Mouse (Mus musculus): ENCODE data around the gene Gm49384.

DNA sequence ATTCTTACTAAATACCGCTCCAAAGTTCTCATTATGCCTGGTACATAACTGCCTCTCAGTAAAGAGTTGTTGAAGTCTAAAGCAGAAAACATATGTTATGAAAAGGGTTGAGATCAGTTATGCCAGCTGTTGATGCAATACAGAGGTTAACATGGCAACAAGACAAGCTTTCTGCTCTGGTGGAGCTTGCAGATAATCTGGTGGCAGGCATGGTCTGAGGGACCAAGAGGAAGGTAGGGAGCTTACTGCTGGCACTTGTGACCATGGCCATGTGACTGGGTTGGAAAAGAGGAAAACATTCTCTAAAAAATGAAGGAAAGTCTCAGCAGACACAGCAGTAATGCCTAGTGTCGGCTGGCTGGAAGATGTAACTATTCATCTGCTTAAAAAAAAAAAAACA, 32.8 kb downstream of the Gm49384 start:
- no peak for TF ChIP-seq CTCF (IDR thresholded peaks at IDR 0.05; ENCODE audit: low read depth, low read length)
- TF ChIP-seq GATA2 (IDR thresholded peaks at IDR 0.05; ENCODE audit: borderline replicate concordance, low read depth, low read length), result no peak
